ENCODE assay signal across 8 mouse cellular contexts in genomic region chr1:180195703-180196381, GRCm38 (mm10). TPM values are rescaled to one million over a fixed set of nuclear protein-coding genes. Genes with fewer than 3 reads are reported as not detected.
DNase-seq lines count a peak whose midpoint lies in the region; ATAC-seq and TF ChIP-seq lines count a peak whose summit lies in the region.

No protein-coding gene starts in this region.

- no peak for TF ChIP-seq CTCF in G1E (IDR thresholded peaks at IDR 0.05; ENCODE audit: low read depth, low read length)

- peaks cover 36% of the 10 kb centered on the region for H3K4me1 ChIP-seq in G1E (ENCODE audit: insufficient read depth, low read depth, low read length)
- H3K4me1 ChIP-seq in forebrain, embryonic 16.5 days (replicated peaks; ENCODE audit: control insufficient read depth, insufficient read depth, low read length): peaks cover 12% of the 10 kb centered on the region
- H3K4me1 ChIP-seq in lung, embryonic 15.5 days: peaks cover 8% of the 10 kb centered on the region; the same call in 1 of the 2 replicates

- no peak overlapping the region for H3K27ac ChIP-seq in forebrain, embryonic 16.5 days (ENCODE audit: low read length)
- no peak overlapping the region for H3K27ac ChIP-seq in lung, embryonic 15.5 days

- H3K36me3 ChIP-seq in G1E (replicated peaks): no peaks in the 10 kb centered on the region
- no peaks in the 10 kb centered on the region for H3K36me3 ChIP-seq in forebrain, embryonic 16.5 days (ENCODE audit: control insufficient read depth, insufficient read depth)
- no peaks in the 10 kb centered on the region for H3K36me3 ChIP-seq in lung, embryonic 15.5 days

- H3K9me3 ChIP-seq in G1E (replicated peaks): no peaks in the 10 kb centered on the region
- H3K9me3 ChIP-seq in forebrain, embryonic 16.5 days (ENCODE audit: control insufficient read depth, low read length): no peaks in the 10 kb centered on the region
- H3K9me3 ChIP-seq in lung, embryonic 15.5 days: no peaks in the 10 kb centered on the region

- H3K27me3 ChIP-seq in G1E (ENCODE audit: insufficient read depth, low read length): peaks cover 45% of the 10 kb centered on the region
- peaks cover 7% of the 10 kb centered on the region; the same call in 1 of the 2 replicates for H3K27me3 ChIP-seq in forebrain, embryonic 16.5 days (replicated peaks; ENCODE audit: control insufficient read depth, insufficient read depth, low read length)
- H3K27me3 ChIP-seq in lung, embryonic 15.5 days: no peaks in the 10 kb centered on the region

- WGBS in forebrain, embryonic 16.5 days: under 1% methylated on average over 57 of the region's 57 CpGs
- under 1% methylated on average over 57 of the region's 57 CpGs for WGBS in lung, embryonic 15.5 days

- H3K4me2 ChIP-seq in forebrain, embryonic 16.5 days (ENCODE audit: low read length): peak overlapping the region; percentile 73
- peak overlapping the region; percentile 97 for H3K4me2 ChIP-seq in lung, embryonic 15.5 days

- H3K4me3 ChIP-seq in G1E (ENCODE audit: low read depth, low read length): peak overlapping the region; percentile 86
- peak overlapping the region; percentile 56 for H3K4me3 ChIP-seq in forebrain, embryonic 16.5 days (replicated peaks; ENCODE audit: low read length)
- H3K4me3 ChIP-seq in lung, embryonic 15.5 days: peak overlapping the region; percentile 67

- peak; percentile 99 for DNase-seq in G1E (ENCODE audit: low spot score)
- peak; percentile 97 to 99 for DNase-seq in cerebellum, adult 18-20 months
- peak; percentile 97 for DNase-seq in heart, postnatal 4 days
- peak; percentile 98 to 99 for DNase-seq in layer of hippocampus, adult 8-10 months (ENCODE audit: low spot score in 2 of 2)
- peak; percentile 97 for DNase-seq in ovary, adult 18-20 months (ENCODE audit: low spot score)
- peak; percentile 98 for DNase-seq in thymus, postnatal 0 days (ENCODE audit: low spot score)

- ATAC-seq in G1E (ENCODE audit: extremely low read depth, insufficient number of reproducible peaks, low FRiP score, poor library complexity, severe bottlenecking): peak; percentile 100
- ATAC-seq in forebrain, embryonic 16.5 days: peak; percentile 100
- ATAC-seq in lung, embryonic 15.5 days (ENCODE audit: borderline replicate concordance, extremely low read depth, low FRiP score, low TSS enrichment): peak; percentile 100

- peak overlapping the region; percentile 43 for H3K9ac ChIP-seq in forebrain, embryonic 16.5 days (replicated peaks; ENCODE audit: low read depth, low read length)
- peak overlapping the region; percentile 51 for H3K9ac ChIP-seq in lung, embryonic 15.5 days

RNA-seq across cellular contexts. Expression of gene Coq8a, which starts 3.6 kb away (rescaled TPM):
- total RNA-seq in G1E (2014; fragmentation: Nextera tagmentation) (3.6 and 4.4 TPM in 2 replicates), G1E (2017) (4.0 and 4.3 TPM in 2 replicates)
- 4.6 and 6.2 TPM in 2 replicates for polyA plus RNA-seq in G1E (2012)
- 4.1 and 5.1 TPM in 2 replicates for polyA plus RNA-seq in forebrain, embryonic 16.5 days (2015; fragmentation: Nextera tagmentation; extraction: Ambion mirVana)
- 100 to 1,000 TPM; 232 to 252 TPM for total RNA-seq in heart, postnatal 4 days (2021)
- total RNA-seq in layer of hippocampus, adult 8-10 months (2022): 10 to 100 TPM; 55.6 to 69.2 (median 65.8) TPM
- 8.3 and 9.3 TPM in 2 replicates for polyA plus RNA-seq in lung, embryonic 15.5 days (2015; fragmentation: Nextera tagmentation; extraction: Ambion mirVana)
- 12.6 and 14.1 TPM in 2 replicates for polyA plus RNA-seq in thymus, postnatal 0 days (2015; fragmentation: Nextera tagmentation; extraction: Ambion mirVana)
